Mouse (Mus musculus): ENCODE data around the gene Metap1. TPM values are rescaled to one million over a fixed set of nuclear protein-coding genes. Genes with fewer than 3 reads are reported as not detected.
"Not testable (repeated sequence)": the region's sequence is repeated elsewhere in the genome, so short reads cannot be mapped to it uniquely, and the experiment has no call there.

The Metap1 gene
- polyA plus RNA-seq, 1 experiment from 2014 or later: 46.2 TPM

DNA sequence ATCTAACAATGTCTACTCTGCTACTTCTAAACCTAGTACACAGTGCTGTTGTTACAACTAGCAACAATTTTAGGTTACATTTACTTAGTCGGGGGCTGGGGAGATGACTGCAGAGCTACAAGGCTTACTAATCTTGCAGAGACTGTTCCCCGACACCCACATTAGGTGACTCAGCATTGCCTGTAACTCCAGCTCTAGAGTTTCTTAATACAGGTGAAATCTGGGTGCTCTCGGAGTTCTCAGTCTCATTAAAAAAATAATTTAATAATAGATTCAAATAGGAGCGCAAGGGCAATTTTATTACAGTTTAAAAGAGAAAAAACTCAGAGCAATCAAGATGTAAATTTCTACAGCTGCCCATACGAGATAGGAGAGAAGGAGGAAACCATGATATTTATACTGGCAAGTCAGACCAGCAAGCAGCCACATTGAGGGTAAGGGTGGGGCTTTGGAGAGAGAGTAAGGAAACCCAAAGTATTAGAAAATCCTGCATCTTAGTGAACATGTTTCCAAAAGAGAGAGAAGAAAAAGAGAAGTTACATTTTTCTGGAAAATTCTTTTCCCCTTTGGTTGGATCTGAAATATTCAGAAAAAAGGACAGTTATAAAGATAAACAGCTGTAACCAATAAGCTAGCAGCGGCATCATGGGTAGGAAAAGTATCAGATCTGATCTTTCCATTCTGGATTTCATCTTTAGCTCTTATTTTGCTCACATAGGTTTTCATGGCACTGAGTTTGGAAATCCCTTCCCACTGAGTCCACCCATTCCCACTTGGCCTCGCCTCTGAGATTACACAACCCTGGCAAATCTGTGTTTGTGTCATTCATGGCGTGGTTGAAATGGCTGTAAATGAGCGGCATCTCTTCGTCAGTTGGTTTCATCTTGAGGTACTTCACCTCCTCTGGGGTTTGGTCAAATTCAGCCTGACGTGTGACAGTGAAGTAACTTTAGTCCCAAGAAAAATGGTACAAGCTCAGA lies 6.1 kb upstream of the Metap1 start:
- H3K4me1 ChIP-seq: peaks cover 5% of the 10 kb centered on the region; the same call in 1 of the 2 replicates
- no peak overlapping the region for H3K4me3 ChIP-seq
- no peaks in the 10 kb centered on the region for H3K9me3 ChIP-seq
- DNase-seq (ENCODE audit: low spot score): no peak
- no peaks in the 10 kb centered on the region for H3K27me3 ChIP-seq (replicated peaks; ENCODE audit: low read depth, poor library complexity, severe bottlenecking)
- no peak overlapping the region for H3K27ac ChIP-seq (replicated peaks)
- no peaks in the 10 kb centered on the region for H3K36me3 ChIP-seq (replicated peaks)
- 83% methylated on average over 11 of the region's 11 CpGs for WGBS

- no peaks in the 10 kb centered on the region; the same call in 1 of the 2 replicates for H3K4me1 ChIP-seq
- no peaks in the 10 kb centered on the region for H3K36me3 ChIP-seq (replicated peaks)
- H3K27ac ChIP-seq (replicated peaks): no peak overlapping the region
- WGBS: 52% methylated on average over 1 of the region's 1 CpGs
- no peaks in the 10 kb centered on the region for H3K9me3 ChIP-seq
- H3K27me3 ChIP-seq (replicated peaks; ENCODE audit: low read depth, poor library complexity, severe bottlenecking): no peaks in the 10 kb centered on the region
- DNase-seq (ENCODE audit: low spot score): no peak
- no peak overlapping the region for H3K4me3 ChIP-seq
These were observed 5.2 kb upstream of the Metap1 start for GRCm38 (mm10) chr3:138494565-138494964.

DNA sequence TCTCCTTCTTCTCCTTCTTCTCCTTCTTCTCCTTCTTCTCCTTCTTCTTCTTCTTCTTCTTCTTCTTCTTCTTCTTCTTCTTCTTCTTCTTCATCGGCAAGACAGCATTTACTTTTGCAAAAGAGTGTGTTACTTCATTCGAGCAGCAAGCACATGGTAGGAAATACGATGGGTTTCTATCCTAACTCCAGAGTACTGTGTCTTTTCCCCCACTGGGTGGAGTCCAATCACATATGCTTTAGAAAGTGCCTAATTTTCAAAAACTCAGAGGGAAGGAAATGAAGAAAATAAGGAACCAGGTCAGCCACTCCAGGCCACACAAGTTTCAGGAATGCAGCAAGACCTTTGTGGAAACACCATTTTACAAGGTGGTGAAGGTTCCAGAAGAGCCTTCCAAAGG lies 4.4 kb upstream of the Metap1 start:
- 86% methylated on average over 3 of the region's 3 CpGs for WGBS
- Histone ChIP-seq H3K36me3 (replicated peaks) (no peaks in the 10 kb centered on the region), H3K27me3 (replicated peaks; ENCODE audit: low read depth, poor library complexity, severe bottlenecking) (no peaks in the 10 kb centered on the region), H3K9me3 (no peaks in the 10 kb centered on the region), H3K27ac (replicated peaks) (no peak overlapping the region), H3K4me1 (no peaks in the 10 kb centered on the region; the same call in 1 of the 2 replicates), H3K4me3 (no peak overlapping the region)
- no peak for DNase-seq (ENCODE audit: low spot score)

GRCm38 (mm10) chr3:138490034-138490337 lies 671 bp upstream of the Metap1 start:
- Histone ChIP-seq H3K9me3 (0 out of 2 replicates have a peak, but pooled peaks cover 4% of the 10 kb centered on the region), H3K4me1 (peaks cover 11% of the 10 kb centered on the region), H3K27me3 (replicated peaks; ENCODE audit: low read depth, poor library complexity, severe bottlenecking) (no peaks in the 10 kb centered on the region), H3K36me3 (replicated peaks) (peaks cover 24% of the 10 kb centered on the region), H3K4me3 (peak overlapping the region; percentile 94), H3K27ac (replicated peaks) (peak overlapping the region; percentile 92)
- WGBS: 33% methylated on average over 6 of the region's 6 CpGs
- DNase-seq (ENCODE audit: low spot score): no peak

GRCm38 (mm10) chr3:138488584-138489326 lies 560 bp downstream of the Metap1 start:
- H3K4me1 ChIP-seq: peaks cover 11% of the 10 kb centered on the region
- no peak for DNase-seq (ENCODE audit: low spot score)
- under 1% methylated on average over 60 of the region's 61 CpGs for WGBS
- H3K36me3 ChIP-seq (replicated peaks): peaks cover 35% of the 10 kb centered on the region
- peak overlapping the region; percentile 94 for H3K4me3 ChIP-seq
- H3K27me3 ChIP-seq (replicated peaks; ENCODE audit: low read depth, poor library complexity, severe bottlenecking): no peaks in the 10 kb centered on the region
- peak overlapping the region; percentile 92 for H3K27ac ChIP-seq (replicated peaks)
- 0 out of 2 replicates have a peak, but pooled peaks cover 4% of the 10 kb centered on the region for H3K9me3 ChIP-seq

GRCm38 (mm10) chr3:138483240-138483639 lies 6.1 kb downstream of the Metap1 start:
- 93% methylated on average over 2 of the region's 2 CpGs for WGBS
- H3K4me3 ChIP-seq: no peak overlapping the region
- H3K27ac ChIP-seq (replicated peaks): no peak overlapping the region
- DNase-seq (ENCODE audit: low spot score): no peak
- peaks cover 85% of the 10 kb centered on the region for H3K36me3 ChIP-seq (replicated peaks)
- no peaks in the 10 kb centered on the region for H3K27me3 ChIP-seq (replicated peaks; ENCODE audit: low read depth, poor library complexity, severe bottlenecking)
- H3K9me3 ChIP-seq: 0 out of 2 replicates have a peak, but pooled peaks cover 4% of the 10 kb centered on the region
- H3K4me1 ChIP-seq: peaks cover 9% of the 10 kb centered on the region

DNA sequence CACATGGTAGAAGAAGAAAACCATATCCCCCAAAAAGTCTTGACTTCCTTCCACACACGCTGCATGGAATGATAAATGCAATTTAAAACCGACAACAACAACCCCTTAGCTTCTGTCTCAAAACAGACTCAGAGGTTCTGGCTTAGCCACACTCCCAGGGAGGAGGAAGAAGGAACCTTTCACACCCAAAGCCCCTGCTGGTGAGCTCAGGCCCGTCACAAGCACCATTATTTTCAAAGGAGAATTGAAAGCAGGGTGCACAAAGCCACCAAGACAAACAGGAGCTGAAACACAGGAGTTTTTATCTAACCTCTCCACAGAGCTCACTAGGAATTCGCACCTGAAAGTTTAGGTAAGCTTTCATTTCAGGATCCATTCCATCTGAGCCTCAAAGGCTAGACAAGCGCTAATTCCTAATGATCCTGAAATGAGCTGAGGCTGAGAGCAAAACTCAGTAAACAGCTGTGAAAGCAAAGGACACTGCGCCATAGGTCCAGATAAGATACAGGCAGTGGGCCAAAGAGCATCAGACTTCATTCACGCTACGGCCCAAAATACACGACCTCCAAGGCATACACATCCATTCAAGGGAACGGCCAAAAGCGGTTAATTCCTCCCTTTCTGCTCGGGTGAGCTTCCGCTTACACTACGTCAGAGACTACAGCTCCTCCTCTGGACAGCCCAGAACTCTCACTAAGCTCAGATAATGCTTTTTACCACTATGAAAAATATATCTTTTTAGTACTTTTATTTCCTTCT lies 7.6 kb downstream of the Metap1 start:
- DNase-seq (ENCODE audit: low spot score): no peak
- Histone ChIP-seq H3K9me3 (0 out of 2 replicates have a peak, but pooled peaks cover 4% of the 10 kb centered on the region), H3K4me3 (no peak overlapping the region), H3K36me3 (replicated peaks) (peaks cover 82% of the 10 kb centered on the region), H3K27me3 (replicated peaks; ENCODE audit: low read depth, poor library complexity, severe bottlenecking) (no peaks in the 10 kb centered on the region), H3K27ac (replicated peaks) (no peak overlapping the region), H3K4me1 (no peaks in the 10 kb centered on the region)
- WGBS: 79% methylated on average over 14 of the region's 14 CpGs

DNA sequence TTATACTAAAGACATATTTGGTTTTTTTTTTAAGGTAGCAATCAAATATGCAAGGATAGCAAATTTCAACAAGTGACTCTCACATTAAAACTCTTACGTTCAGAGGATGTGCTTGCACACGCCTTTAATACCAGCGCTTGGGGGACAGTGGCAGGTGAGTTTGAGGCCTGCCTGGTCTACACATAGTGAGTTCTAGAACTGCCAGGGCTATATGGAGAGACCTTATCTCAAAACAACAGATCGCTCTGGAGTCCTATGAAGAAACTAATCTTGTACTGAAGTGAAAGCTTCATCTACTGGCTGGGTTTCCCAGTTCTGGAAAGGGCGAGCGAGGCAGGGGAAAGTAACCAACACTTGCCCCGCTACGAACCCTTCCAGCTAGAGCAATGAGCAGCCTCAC lies 9.8 kb downstream of the Metap1 start:
- no peak for DNase-seq (ENCODE audit: low spot score)
- H3K36me3 ChIP-seq (replicated peaks): peaks cover 76% of the 10 kb centered on the region
- 94% methylated on average over 8 of the region's 8 CpGs for WGBS

GRCm38 (mm10) chr3:138471066-138471465 lies 18.2 kb downstream of the Metap1 start:
- 82% methylated on average over 3 of the region's 3 CpGs for WGBS
- H3K27ac ChIP-seq (replicated peaks): no peak overlapping the region
- H3K4me3 ChIP-seq: no peak overlapping the region
- no peaks in the 10 kb centered on the region for H3K4me1 ChIP-seq
- H3K27me3 ChIP-seq (replicated peaks; ENCODE audit: low read depth, poor library complexity, severe bottlenecking): no peaks in the 10 kb centered on the region
- H3K9me3 ChIP-seq: no peaks in the 10 kb centered on the region
- DNase-seq (ENCODE audit: low spot score): no peak
- peaks cover 96% of the 10 kb centered on the region for H3K36me3 ChIP-seq (replicated peaks)

More for the DNA sequence above, 9.8 kb downstream of the Metap1 start:
- H3K4me3 ChIP-seq: no peak overlapping the region
- H3K27me3 ChIP-seq (replicated peaks; ENCODE audit: low read depth, poor library complexity, severe bottlenecking): no peaks in the 10 kb centered on the region
- no peak overlapping the region for H3K27ac ChIP-seq (replicated peaks)
- H3K4me1 ChIP-seq: no peaks in the 10 kb centered on the region
- H3K9me3 ChIP-seq: no peaks in the 10 kb centered on the region

GRCm38 (mm10) chr3:138466656-138467055 lies 22.7 kb downstream of the Metap1 start:
- H3K4me3 ChIP-seq; H3K9me3 ChIP-seq; H3K27ac ChIP-seq (replicated peaks); H3K4me1 ChIP-seq; DNase-seq (ENCODE audit: low spot score); H3K27me3 ChIP-seq (replicated peaks; ENCODE audit: low read depth, poor library complexity, severe bottlenecking): not testable (repeated sequence)
- WGBS: 96% methylated on average over 1 of the region's 1 CpGs
- peaks cover 97% of the 10 kb centered on the region for H3K36me3 ChIP-seq (replicated peaks)

DNA sequence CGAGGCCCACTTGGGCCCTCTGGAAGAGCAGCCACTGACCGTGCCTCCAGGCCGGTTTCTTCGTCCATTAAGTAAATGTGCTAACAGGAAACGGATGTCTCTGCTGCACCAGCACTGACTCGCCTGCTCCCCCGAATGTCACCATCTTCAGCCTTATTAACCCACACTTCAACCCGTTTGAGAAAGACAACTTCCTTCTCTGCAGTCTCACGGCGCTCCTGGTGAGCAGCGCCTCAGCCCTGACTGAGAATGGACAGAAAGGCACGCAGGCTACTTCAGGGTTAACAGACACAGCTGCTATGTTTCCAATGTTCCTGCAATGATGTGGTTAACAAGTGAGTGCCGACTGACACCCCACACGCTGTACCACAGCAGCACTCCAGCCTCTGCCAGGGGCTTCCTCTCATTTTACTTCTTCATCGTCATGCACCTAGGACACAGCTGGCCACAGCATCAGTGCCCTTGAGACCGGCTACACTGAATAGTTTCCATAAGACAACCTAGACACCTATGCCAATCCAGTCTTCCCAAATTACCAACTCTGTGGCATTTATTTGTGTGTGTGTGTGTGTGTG lies 24.7 kb downstream of the Metap1 start:
- no peak overlapping the region for H3K27ac ChIP-seq (replicated peaks)
- DNase-seq (ENCODE audit: low spot score): no peak
- WGBS: 77% methylated on average over 16 of the region's 16 CpGs
- no peaks in the 10 kb centered on the region for H3K4me1 ChIP-seq
- no peaks in the 10 kb centered on the region for H3K27me3 ChIP-seq (replicated peaks; ENCODE audit: low read depth, poor library complexity, severe bottlenecking)
- no peak overlapping the region for H3K4me3 ChIP-seq
- peaks cover 97% of the 10 kb centered on the region for H3K36me3 ChIP-seq (replicated peaks)
- no peaks in the 10 kb centered on the region for H3K9me3 ChIP-seq

- WGBS: 90% methylated on average over 6 of the region's 6 CpGs
- Histone ChIP-seq H3K27me3 (replicated peaks; ENCODE audit: low read depth, poor library complexity, severe bottlenecking) (no peaks in the 10 kb centered on the region), H3K4me3 (no peak overlapping the region), H3K36me3 (replicated peaks) (peaks cover 97% of the 10 kb centered on the region), H3K9me3 (no peaks in the 10 kb centered on the region), H3K4me1 (no peaks in the 10 kb centered on the region), H3K27ac (replicated peaks) (no peak overlapping the region)
- DNase-seq (ENCODE audit: low spot score): no peak
These were observed 25.5 kb downstream of the Metap1 start for GRCm38 (mm10) chr3:138463807-138464206.

Measured in embryonic facial prominence, embryonic 10.5 days (tissue).